Mouse (Mus musculus) embryonic facial prominence, embryonic 14.5 days (tissue): ENCODE results near the gene Ifnar2. TPM values are rescaled to one million over a fixed set of nuclear protein-coding genes. Genes with fewer than 3 reads are reported as not detected.
A peak's percentile ranks its signal among the peaks of the same experiment; 100 is the strongest.

Experiments used
- ATAC-seq: fragments of 200-750 bp; cut with Nextera tagmentation; 2 replicates; pipeline ENCODE4 v1.8.0; 2017; ENCODE audit warnings: low read depth, moderate number of reproducible peaks, moderate TSS enrichment
- DNase-seq: peaks from one replicate; pipeline ENCODE4 v3.0.0-alpha.2; 2015; ENCODE audit warnings: low spot score
- H3K27ac ChIP-seq: fragments of 300-500 bp; sonication (generic); replicated peaks from 2 replicates; pipeline ENCODE4 v1.5.1; 2014; ENCODE audit warnings: low read depth, mild to moderate bottlenecking, low read length, moderate library complexity
- H3K27me3 ChIP-seq: fragments of 300-500 bp; sonication (generic); replicated peaks from 2 replicates; pipeline ENCODE4 v1.6.1; 2014; ENCODE audit warnings: low read length; ENCODE audit not compliant: control insufficient read depth, insufficient read depth
- H3K36me3 ChIP-seq: fragments of 300-500 bp; sonication (generic); 2 replicates; pipeline ENCODE4 v1.6.1; 2014; ENCODE audit warnings: low read length, mixed read lengths; ENCODE audit not compliant: control insufficient read depth, insufficient read depth
- H3K4me1 ChIP-seq: fragments of 300-500 bp; sonication (generic); 2 replicates; pipeline ENCODE4 v1.6.1; 2014; ENCODE audit warnings: antibody characterized with exemption, low read length; ENCODE audit not compliant: control insufficient read depth, insufficient read depth
- H3K4me2 ChIP-seq: fragments of 300-500 bp; sonication (generic); 2 replicates; pipeline ENCODE4 v1.6.1; 2014; ENCODE audit warnings: low read depth, mild to moderate bottlenecking, low read length, moderate library complexity, mixed read lengths
- H3K4me3 ChIP-seq: fragments of 300-500 bp; sonication (generic); 2 replicates; pipeline ENCODE4 v1.5.1; 2014; ENCODE audit warnings: low read depth, mild to moderate bottlenecking, low read length
- H3K9ac ChIP-seq: fragments of 300-500 bp; sonication (generic); 2 replicates; pipeline ENCODE4 v1.6.1; 2014; ENCODE audit warnings: low read depth, mild to moderate bottlenecking, low read length, moderate library complexity, mixed read lengths
- H3K9me3 ChIP-seq: fragments of 300-500 bp; sonication (generic); 2 replicates; pipeline ENCODE4 v1.6.1; 2016; ENCODE audit warnings: low read length; ENCODE audit not compliant: control insufficient read depth
- WGBS: fragments of 180-500 bp; shearing (Covaris S2); extraction: QIAGEN DNeasy Blood & Tissue Kit; methylation state at CpG from one replicate; pipeline ENCODE4 v1.1.7; 2014; 5-methylcytosine and 5-hydroxymethylcytosine counted together
- polyA plus RNA-seq: library from polyadenylated mRNA; unstranded; fragments of >200 nt; fragmentation: Nextera tagmentation; extraction: Ambion mirVana; gene quantifications from 2 replicates; pipeline ENCODE4 v1.2.1, GENCODE M21; 2014

Gene Ifnar2
- polyA plus RNA-seq, 1 experiment from 2014 or later: 67.7 TPM

- Histone ChIP-seq H3K27me3 (no peaks in the 10 kb centered on the region), H3K36me3 (peaks cover 43% of the 10 kb centered on the region), H3K27ac (no peak overlapping the region), H3K4me3 (no peak overlapping the region), H3K4me2 (no peak overlapping the region), H3K9ac (no peak overlapping the region), H3K4me1 (no peaks in the 10 kb centered on the region), H3K9me3 (no peaks in the 10 kb centered on the region)
- no peak for DNase-seq
- WGBS: 95% methylated on average over 6 of the region's 6 CpGs
- ATAC-seq: no peak
Observed at GRCm38 (mm10) chr16:91416357-91416756, 43.8 kb downstream of the Ifnar2 start.

DNA sequence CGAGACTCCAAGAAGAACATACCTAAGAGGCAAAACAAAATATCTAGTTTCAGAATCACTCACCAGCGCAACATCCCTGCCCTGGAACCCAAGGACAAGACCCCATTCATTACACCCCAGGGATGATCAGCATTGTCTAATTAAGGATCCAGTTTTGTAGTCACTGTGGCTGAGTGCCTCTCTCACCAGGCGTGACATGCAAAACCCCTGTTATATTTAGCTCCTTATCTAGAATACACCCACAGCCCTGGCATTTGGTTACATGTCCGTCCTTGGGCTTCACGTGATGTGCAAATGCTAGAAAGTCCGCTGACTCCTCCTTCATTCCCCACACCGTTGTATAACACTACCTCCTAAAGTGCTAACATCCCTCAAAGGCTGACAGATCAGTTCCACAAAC is 44.4 kb downstream of the Ifnar2 start:
- WGBS: 79% methylated on average over 7 of the region's 7 CpGs
- DNase-seq: no peak

GRCm38 (mm10) chr16:91418531-91418930 is 45.9 kb downstream of the Ifnar2 start:
- no peak overlapping the region for H3K4me2 ChIP-seq
- 72% methylated on average over 5 of the region's 5 CpGs for WGBS
- no peaks in the 10 kb centered on the region for H3K9me3 ChIP-seq
- ATAC-seq (no peak), DNase-seq (no peak)
- no peak overlapping the region for H3K4me3 ChIP-seq
- H3K9ac ChIP-seq: no peak overlapping the region
- no peaks in the 10 kb centered on the region for H3K4me1 ChIP-seq
- no peaks in the 10 kb centered on the region for H3K27me3 ChIP-seq
- H3K27ac ChIP-seq: no peak overlapping the region
- peaks cover 61% of the 10 kb centered on the region for H3K36me3 ChIP-seq

More for the DNA sequence above, 44.4 kb downstream of the Ifnar2 start:
- H3K4me1 ChIP-seq: no peaks in the 10 kb centered on the region
- peaks cover 47% of the 10 kb centered on the region for H3K36me3 ChIP-seq
- no peak overlapping the region for H3K4me2 ChIP-seq
- no peak overlapping the region for H3K9ac ChIP-seq
- H3K27ac ChIP-seq: no peak overlapping the region
- no peaks in the 10 kb centered on the region for H3K27me3 ChIP-seq
- H3K9me3 ChIP-seq: no peaks in the 10 kb centered on the region
- H3K4me3 ChIP-seq: no peak overlapping the region
- no peak for ATAC-seq

DNA sequence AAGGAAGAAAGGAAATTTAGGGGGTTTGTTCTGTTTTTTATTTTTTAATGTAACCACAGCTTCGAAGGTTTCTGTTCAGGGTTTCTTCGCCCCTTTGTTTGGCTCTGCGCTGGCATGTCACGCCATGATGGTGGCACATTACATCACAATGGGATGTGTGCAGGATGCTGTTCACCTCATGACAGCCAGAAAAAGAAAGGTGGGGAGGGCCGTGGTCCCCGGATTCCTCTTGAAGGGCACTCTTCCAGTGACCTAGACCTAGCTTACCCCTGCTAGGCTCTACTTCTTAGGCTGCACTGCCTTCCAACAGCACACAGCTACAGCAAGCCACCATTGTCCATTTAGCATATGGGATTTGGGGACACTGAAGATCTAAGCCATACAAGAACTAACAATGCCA is 53.2 kb downstream of the Ifnar2 start:
- ATAC-seq: no peak
- 94% methylated on average over 6 of the region's 6 CpGs for WGBS
- Histone ChIP-seq H3K4me2 (no peak overlapping the region), H3K36me3 (peaks cover 53% of the 10 kb centered on the region), H3K4me1 (no peaks in the 10 kb centered on the region), H3K9ac (no peak overlapping the region), H3K27ac (no peak overlapping the region), H3K4me3 (no peak overlapping the region), H3K9me3 (0 out of 2 replicates have a peak, but pooled peaks cover 7% of the 10 kb centered on the region), H3K27me3 (no peaks in the 10 kb centered on the region)
- no peak for DNase-seq

DNA sequence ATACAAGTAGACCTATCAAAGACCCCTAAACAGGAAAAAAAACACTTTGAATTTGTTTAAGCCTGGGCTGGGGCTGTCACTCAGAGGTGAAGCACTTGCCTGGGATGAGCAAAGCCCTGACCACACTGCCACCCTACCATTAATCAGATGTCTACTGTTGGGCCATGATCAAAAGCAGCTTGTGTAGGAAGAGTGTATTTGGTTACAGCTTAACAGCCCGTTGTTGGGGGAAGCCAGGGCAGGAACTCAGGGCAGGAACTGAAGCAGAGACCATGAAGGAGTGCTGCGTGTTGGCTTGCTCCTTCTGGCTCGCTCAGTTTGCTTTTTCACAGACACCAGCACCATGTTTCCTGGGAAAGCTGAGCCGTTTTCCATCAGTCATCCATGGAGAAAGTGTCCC is 54.0 kb downstream of the Ifnar2 start:
- DNase-seq (no peak), ATAC-seq (no peak)
- H3K27ac ChIP-seq: no peak overlapping the region
- H3K4me2 ChIP-seq: no peak overlapping the region
- no peak overlapping the region for H3K4me3 ChIP-seq
- H3K27me3 ChIP-seq: no peaks in the 10 kb centered on the region
- 0 out of 2 replicates have a peak, but pooled peaks cover 7% of the 10 kb centered on the region for H3K9me3 ChIP-seq
- no peak overlapping the region for H3K9ac ChIP-seq
- peaks cover 49% of the 10 kb centered on the region for H3K36me3 ChIP-seq
- H3K4me1 ChIP-seq: no peaks in the 10 kb centered on the region
- WGBS: 79% methylated on average over 4 of the region's 4 CpGs

GRCm38 (mm10) chr16:91427461-91427860 is 54.9 kb downstream of the Ifnar2 start:
- DNase-seq: no peak
- 69% methylated on average over 5 of the region's 5 CpGs for WGBS
- no peak overlapping the region for H3K4me2 ChIP-seq

GRCm38 (mm10) chr16:91428259-91428865 is 55.8 kb downstream of the Ifnar2 start:
- no peaks in the 10 kb centered on the region for H3K4me1 ChIP-seq
- 0 out of 2 replicates have a peak, but pooled peaks cover 7% of the 10 kb centered on the region for H3K9me3 ChIP-seq
- DNase-seq: no peak
- WGBS: 63% methylated on average over 8 of the region's 8 CpGs
- no peak overlapping the region for H3K27ac ChIP-seq
- no peak overlapping the region for H3K9ac ChIP-seq
- H3K36me3 ChIP-seq: peaks cover 35% of the 10 kb centered on the region
- H3K27me3 ChIP-seq: no peaks in the 10 kb centered on the region
- peak; percentile 37; the same call in 1 of the 2 replicates for ATAC-seq
- H3K4me2 ChIP-seq: no peak overlapping the region
- H3K4me3 ChIP-seq: no peak overlapping the region

More at GRCm38 (mm10) chr16:91427461-91427860, 54.9 kb downstream of the Ifnar2 start:
- ATAC-seq: no peak
- no peaks in the 10 kb centered on the region for H3K27me3 ChIP-seq
- H3K4me3 ChIP-seq: no peak overlapping the region
- H3K4me1 ChIP-seq: no peaks in the 10 kb centered on the region
- no peak overlapping the region for H3K27ac ChIP-seq
- H3K9me3 ChIP-seq: 0 out of 2 replicates have a peak, but pooled peaks cover 7% of the 10 kb centered on the region
- peaks cover 43% of the 10 kb centered on the region for H3K36me3 ChIP-seq
- H3K9ac ChIP-seq: no peak overlapping the region

GRCm38 (mm10) chr16:91432720-91433328 is 60.2 kb downstream of the Ifnar2 start:
- 38% methylated on average over 5 of the region's 5 CpGs for WGBS
- Histone ChIP-seq H3K36me3 (no peaks in the 10 kb centered on the region), H3K27ac (no peak overlapping the region), H3K9ac (no peak overlapping the region), H3K4me2 (no peak overlapping the region), H3K9me3 (0 out of 2 replicates have a peak, but pooled peaks cover 7% of the 10 kb centered on the region), H3K4me1 (no peaks in the 10 kb centered on the region), H3K4me3 (no peak overlapping the region), H3K27me3 (no peaks in the 10 kb centered on the region)
- ATAC-seq (no peak), DNase-seq (no peak)
